Mouse (Mus musculus) cerebellum, adult (tissue): ENCODE data around the gene Sox5.

Experiments
- ATAC-seq: cut with Nextera tagmentation; 2 replicates; pipeline ENCODE4 v1.9.2; 2017; ENCODE audit warnings: mild to moderate bottlenecking, moderate library complexity, mixed read lengths; ENCODE audit not compliant: insufficient number of reproducible peaks, low FRiP score, low TSS enrichment

Sox5 gene

DNA sequence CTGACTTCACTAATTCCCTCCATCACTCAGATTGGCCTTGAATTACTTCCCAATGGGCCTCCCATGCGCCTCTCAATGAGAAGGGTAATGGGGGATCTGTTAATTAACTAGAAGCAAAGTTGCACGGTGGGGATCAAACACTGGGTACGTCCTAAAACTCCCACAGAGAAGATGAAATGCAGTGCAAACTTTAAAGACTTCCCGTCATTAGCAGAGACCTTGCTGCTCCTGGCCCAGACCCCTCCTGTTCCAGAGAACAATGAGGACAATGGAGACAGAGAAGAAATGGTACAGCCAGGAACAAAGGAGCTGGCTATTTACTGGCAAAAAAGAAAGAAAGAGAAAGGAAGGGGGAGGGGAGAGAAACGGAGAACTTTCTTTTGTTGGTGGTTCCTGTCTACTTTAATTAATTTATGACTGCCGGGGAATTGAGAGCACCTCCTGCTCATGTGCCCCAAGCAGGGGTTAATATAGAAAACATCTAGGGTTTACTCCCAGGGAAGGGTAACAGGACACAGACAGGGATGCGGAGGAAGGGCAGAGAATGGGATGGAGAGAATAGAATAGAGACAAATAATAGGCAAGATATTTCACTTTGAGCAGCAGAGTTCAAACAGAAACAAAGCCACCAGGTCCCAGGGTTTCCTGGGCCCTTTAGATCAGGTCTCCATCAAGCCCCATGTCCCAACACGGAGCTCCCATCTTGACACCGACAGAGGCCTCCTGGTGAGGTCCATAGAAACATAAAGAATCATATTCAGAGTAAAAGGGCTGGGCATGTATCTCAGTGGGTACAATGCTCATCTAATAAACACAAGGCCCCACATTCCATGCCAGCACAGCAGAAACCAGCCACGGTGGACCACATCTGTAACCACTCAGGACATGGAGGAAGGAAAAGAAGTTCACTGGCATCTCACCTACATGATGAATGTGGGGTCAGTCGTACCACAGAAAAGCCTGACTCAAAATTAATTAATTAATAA is 327.2 kb downstream of the Sox5 start:
- no peak for ATAC-seq

DNA sequence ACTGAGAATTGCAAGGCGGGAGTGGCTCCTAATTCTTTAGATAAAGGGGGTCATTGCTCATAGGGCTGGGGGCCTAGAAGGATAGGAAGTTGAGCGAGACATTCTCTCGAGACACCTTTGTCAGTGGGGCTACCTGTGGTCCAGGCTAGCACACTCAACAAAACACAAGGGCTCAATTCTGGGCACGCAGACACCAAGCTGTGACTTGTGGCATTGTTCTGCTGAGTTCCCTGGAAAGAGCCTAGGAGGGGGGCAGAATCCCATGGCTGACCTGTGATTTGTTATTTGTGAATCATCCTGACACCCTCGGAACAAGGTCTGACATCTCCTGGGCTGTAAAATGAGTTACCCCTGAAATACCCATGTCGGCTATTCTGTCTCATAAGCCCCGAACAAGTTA is 328.2 kb downstream of the Sox5 start:
- no peak for ATAC-seq

DNA sequence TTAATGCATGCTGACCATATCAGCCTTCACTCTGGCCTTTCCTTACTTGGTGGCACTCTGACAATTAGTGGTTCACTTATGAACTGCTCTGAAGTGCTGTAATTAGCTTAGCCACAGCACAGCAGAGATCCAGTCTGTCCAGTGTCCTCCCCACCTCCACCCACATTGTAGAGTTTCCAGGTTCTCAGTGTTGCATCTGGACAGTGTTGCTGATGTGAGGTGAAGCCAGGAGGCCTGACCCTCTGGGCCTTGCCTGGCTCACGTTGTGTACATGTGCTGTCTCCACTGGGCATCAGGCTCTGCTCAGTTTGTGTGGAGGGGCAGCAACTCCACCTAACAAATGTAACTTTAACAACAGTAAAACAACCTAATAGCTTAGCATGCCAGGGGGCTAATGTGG is 328.6 kb downstream of the Sox5 start:
- ATAC-seq: no peak

DNA sequence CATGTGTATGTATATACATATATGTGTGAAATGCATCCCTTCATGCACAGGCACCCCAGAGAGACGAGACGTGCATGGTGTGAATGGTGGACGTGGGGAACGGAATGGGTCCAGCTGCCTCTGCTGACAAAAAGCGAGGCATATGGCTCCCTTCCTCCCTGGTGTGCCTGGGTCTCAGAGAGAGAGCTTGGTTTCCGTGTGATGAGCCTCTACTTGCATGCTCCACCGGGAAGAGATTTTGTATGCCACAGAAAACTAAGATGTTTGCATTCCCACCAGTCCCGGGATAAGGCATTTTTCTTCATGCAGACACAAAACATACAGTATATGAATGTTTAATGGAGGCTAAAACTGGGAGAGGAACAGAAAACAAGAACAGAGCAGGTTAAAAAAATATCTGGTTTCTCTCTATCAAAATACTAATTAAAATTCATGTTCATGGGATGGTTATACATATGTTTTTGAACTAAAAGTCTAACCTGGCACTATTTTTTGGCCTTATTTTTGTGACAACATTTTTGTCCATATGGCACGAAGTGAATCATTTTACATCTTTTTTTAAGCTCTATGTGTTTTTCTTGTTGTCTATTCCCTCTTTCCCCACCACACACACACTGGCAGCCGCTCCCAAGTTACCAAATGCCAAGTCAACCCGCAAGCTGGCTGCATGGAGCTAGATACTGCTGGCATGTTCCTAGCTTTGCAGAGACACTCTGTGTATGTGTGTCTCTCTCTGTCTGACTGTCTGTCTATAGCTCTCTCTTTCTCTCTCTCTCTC is 329.4 kb downstream of the Sox5 start:
- no peak for ATAC-seq

DNA sequence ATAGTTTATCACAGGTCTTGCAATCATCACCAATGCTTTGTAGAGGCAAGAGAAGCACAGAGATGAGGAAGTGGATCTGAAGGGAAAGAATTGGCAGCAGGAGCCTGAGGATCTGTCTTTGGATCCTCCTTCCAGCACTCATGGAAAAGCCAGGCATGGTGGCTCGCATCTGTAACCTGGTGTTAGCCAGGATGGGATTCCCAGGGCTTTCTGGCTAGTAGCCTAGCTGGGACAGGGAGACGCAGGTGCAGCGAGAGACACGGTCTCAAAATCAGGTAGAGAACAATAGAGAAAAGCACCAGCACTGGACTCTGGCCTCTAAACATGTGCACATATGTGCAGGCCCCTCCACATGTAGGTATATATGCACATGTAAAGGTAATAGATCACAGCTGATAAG is 330.1 kb downstream of the Sox5 start:
- ATAC-seq: no peak

DNA sequence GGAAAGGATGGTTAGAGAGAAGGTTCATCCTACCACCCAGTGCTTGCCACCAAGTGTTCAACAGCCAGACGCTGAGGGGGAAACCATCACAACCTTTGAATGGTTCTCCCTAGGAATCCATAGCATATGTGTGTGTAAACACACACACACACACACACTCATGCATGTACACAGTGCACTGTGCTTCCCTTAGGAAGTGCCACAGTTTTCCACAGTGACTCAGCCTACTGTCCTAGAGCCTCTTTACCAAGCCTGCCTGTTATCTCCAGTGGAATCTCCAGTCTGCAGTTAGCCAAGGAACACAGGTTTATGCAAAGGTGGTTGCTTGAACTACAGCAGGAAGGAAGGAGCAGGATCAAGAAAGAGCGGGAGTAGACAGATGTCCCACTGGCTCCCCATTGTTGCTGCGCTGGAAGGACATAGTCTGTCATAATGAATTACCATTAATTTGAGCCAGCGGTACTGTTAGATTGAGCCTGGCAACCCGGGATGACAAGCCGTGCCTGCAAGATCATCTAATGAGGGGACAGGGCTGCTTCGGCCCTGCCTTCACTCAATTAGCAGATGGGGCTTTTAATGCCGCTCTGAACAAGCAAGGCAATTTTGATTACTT is 335.9 kb downstream of the Sox5 start:
- ATAC-seq: no peak

DNA sequence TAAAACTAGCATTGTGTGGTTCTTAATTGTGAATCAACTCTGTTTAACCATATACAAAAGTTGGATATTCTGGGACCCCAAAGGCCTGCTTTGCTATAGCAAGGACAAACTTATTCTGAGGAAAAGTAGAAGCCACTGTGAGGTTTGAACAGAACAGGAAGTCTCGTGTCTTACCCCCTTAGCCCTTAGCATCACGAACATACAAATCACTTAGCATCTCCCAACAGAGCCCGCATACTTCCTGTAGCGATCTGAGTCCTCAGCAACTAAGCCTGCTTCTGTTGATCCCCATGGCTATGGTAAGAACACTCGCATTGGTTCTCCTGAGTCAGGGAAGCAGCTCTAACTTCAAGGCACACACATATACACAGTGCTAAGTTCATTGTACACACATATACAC is 337.4 kb downstream of the Sox5 start:
- ATAC-seq: no peak

DNA sequence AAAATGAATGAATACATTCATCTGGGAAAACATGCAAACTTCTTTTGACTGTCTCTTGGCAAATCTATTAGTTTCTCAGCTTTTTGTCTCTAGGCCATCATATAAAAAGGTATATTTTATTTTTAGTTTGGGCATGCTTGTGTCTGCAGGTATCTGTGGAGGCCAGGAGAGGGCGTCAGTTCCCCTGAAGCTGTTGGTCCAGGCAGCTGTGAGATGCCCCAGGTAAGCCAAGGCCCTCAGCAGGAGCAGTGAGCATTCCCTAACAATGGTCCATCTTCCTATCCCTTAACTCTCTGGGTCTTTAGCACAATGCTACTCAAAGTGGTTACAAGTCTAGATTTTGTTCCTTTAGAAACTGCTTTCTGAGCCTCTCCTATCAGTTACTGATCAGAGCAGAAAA is 338.1 kb downstream of the Sox5 start:
- no peak for ATAC-seq

DNA sequence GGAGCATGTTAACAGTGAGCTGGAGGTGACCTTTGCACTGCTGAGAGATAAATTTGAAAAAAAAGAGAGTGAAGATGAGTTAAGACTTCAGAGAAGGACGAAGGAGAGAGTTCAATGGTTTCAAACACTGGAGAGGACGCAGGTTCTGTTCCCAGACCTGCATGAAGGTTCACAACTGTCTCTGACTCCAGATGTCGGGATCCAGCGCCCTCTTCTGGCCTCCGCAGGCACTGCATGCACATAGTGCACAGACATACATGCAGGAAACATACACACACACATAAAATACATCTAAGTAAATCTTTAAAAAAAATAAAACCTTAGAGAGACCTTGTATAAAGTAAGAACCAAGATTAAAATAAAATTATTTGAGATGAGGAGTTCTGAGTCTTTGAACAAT is 352.5 kb downstream of the Sox5 start:
- ATAC-seq: no peak

DNA sequence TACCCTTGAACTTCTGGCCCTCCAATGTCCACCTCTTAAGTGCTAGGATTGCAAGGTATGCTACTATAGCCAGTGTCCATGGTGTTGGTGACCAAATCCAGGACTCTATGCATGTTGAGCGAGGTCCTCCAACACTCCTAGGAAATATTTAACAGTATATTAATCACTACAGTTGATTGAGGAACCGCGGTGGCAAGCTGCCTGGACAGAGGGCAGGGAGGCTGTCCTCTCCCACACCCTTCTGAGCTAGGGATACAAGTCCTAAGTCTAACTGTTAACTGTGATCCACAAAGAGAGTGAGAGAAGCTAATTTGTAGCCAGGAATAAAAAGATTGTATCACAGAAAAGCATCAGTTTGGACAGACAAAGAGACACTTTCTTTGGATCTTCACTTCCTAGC is 373.7 kb downstream of the Sox5 start:
- no peak for ATAC-seq

DNA sequence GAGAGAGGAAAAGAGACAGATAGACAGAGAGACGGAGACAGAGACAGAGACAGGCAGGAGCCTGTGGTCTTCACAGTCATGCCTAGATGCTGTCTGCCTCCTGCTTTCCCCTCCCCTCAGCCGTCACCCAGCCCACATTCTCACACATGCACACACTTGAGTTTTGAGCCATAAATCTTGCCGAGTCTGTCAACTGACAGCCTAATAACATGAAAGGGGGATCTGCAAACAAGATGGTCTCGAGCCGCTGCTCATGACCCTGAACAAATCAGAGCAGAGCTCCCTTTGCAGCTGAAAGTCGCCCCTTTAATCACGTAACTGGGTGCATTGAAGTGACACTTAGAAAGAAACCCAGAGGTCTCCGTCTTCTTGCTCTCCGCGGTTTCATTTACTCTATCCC is 383.7 kb downstream of the Sox5 start:
- ATAC-seq: no peak

DNA sequence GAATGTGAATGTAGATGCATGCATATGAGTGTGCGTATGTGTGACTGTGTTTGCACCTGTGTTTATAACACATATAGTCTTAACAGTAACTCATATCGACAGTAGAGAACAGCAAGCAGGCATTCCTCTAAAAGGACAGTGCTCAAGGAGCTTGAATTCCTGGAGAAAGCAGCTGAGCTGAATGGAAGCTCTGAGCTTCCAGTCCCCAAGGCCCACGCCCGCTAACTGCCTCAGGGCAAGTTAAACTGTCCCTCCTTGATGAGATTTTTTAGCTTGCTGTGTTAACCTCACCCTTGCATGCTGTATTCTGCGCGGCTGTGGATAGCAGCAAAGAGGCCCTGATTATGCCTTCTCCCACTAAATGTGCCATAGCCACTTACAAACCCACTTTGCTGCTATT is 388.6 kb downstream of the Sox5 start:
- ATAC-seq: no peak

DNA sequence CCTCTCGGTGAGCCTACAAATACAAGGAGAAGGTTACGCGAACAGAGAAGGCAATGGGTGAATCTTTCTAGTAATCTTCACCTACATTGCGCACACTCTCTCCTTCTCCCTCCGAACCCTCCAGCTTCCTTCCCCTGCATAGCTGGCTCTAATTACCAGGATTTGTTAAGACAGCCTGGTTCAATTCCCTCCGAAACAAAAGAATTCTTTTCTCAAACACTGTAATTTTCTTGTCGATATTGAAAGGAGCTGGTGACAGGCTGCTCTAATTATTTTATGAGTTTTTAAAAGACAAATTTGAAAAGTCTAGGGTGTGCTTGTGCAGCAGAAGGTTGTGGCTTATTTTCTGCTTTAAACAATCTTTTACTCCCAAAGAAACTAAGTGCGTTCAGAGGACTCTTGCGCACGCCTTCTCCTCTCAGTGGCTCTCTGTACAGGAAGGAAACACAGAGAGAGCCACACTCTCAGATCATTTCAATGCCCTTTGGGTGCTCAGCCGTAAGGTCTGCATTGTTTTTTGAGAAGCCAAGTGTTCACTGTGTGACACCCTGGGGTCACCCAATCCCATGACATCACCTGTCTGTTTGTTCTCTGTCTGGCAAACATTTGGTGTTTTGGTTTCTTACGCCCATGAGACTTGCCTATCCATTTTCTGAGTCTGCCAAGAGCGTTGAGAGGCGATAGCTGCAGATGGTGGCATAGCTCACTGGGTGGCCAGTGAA is 392.3 kb downstream of the Sox5 start:
- no peak for ATAC-seq

DNA sequence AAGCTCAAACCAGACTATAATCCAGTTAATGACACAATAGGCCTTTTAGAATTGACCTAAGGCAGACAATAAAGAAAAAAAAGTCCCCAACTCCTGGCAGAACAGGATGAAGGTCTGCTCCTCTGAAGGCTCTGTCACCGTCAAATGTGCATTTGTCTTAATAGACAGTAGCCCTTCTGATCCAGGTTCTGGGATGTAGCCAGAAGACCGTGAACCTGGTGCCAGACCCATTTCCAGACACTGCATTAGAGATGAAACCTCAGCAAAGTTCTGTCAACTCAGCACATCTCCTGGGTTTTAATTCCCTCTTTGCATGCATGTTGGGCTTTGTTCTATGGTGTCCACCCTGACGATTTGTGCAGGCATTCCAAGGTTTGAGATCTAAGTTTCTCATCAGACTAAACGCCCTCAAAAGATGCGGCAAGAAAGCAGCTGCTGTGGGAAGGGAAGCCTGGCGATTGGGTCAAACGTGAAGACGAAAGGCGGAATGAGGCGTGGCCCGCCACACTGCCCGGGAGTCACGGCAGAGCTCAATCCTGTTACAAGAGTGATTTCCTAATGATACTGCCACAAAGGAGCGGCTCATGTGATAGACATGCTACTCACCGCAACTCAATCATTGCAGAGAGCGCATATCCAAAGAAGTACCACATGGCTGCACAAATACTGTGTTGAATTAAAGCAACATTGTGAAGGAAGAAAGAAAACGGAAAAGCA is 394.1 kb downstream of the Sox5 start:
- no peak for ATAC-seq

DNA sequence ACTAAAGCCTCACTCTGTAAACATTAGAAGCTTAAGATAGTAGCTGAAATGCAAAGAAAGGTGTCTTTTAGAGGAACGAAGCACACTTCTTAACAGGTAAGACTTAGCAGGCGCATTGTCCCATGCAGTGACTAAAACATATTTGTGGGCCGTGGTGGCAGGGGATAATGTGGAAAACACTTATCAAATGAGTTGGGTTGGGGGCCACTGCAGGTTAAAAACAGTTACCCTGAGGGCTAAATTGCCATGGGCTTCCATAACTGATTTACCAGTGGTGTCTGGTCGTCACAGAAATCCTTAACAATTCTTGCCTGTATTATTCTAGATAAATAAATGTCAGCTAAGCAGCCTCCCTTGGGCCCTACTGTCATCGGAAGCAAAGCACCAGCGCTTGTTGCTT is 401.1 kb downstream of the Sox5 start:
- ATAC-seq: no peak

DNA sequence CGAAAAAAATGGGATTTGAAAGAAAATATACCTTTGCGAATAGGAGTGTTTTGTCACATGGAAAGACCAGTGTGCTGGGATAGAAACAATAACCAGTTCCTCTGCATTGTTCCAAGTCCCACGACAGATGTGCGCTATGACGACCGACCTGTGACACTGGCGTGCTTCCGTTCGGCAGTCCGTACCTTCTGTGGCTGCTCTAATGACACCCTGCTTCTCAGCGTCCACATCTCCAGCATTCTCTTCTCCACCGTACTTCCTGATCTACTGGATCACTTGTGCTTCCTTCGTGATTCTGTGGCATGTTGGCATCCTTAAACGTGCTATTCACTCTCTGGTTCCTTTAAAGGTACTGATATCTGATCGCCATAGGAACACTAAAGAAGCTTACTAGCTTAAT is 401.6 kb downstream of the Sox5 start:
- no peak for ATAC-seq

DNA sequence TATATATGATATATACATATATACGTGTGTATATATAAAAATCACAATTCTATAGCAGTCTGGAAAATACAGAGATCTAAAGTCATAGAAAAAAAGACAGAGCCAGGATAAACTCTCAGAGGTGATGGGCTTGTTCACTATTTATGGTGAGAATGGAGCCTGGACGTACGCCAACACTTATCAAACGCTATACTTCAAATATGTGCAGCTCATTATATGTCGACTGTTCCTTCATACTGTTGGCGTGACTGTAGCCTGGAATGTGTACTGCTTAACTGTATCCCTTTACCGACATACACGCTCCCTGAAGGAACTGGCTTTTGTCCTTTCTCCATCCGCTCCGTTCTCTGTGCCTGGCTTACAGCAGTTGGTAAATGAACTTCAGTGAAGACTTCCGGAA is 407.0 kb downstream of the Sox5 start:
- no peak for ATAC-seq

DNA sequence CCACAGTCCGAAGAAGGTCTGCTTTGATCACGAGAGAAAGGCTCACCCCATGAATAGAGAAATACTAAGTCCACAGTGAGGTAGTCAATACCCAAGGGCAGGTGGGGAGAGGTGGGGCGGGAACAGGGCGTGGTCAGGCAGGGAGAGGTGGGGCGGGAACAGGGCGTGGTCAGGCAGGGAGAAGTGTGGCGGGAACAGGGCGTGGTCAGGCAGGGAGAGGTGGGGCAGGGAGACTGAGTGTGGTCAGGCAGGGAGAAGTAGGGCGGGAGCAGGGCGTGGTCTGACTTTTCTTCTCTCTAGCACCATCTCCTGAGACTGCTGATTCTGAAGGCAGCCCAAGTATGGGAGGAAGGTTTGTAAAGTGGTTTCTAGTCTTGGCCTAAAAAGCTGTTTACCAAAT is 411.1 kb downstream of the Sox5 start:
- no peak for ATAC-seq

DNA sequence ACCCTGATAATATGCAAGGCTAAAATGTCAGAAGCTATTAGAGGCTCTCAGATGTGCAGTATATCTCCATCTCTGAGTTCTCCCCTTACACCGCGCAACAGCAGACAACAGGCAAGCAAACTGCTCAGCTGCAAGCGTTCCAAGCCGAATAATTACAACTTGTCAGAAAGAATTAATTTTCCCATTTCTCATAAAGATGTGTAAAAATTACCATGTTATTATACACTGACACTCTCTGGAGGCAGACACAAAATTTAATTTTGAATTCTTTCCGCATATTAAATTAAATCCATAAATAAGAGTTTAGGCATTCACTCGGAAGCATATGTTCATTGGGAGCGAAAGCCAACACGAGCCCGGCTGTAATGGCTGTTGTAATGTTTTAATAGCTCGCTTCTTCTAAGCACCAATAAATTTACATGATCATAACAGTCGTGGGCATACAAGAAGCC is 414.1 kb downstream of the Sox5 start:
- no peak for ATAC-seq
